Mouse (Mus musculus) stomach, postnatal 0 days (tissue): ENCODE results near the gene Dcbld1. TPM values are rescaled to one million over a fixed set of nuclear protein-coding genes. Genes with fewer than 3 reads are reported as not detected.

ENCODE experiments used
- ATAC-seq: fragments of 200-750 bp; cut with Nextera tagmentation; 2 replicates; pipeline ENCODE4 v1.8.0; 2017; ENCODE audit not compliant: low FRiP score, low TSS enrichment
- DNase-seq: peaks from one replicate; pipeline ENCODE4 v3.0.0-alpha.2; 2016; ENCODE audit warnings: low spot score
- H3K27ac ChIP-seq: fragments of 300-500 bp; sonication (generic); replicated peaks from 2 replicates; pipeline ENCODE4 v1.5.1; 2014; ENCODE audit warnings: mild to moderate bottlenecking, control low read depth
- H3K27me3 ChIP-seq: fragments of 300-500 bp; sonication (generic); 2 replicates; pipeline ENCODE4 v1.6.1; 2014; ENCODE audit warnings: low read length; ENCODE audit not compliant: control insufficient read depth, insufficient read depth
- H3K36me3 ChIP-seq: fragments of 300-500 bp; sonication (generic); 2 replicates; pipeline ENCODE4 v1.6.1; 2014; ENCODE audit warnings: low read length, mixed read lengths; ENCODE audit not compliant: control insufficient read depth, insufficient read depth
- H3K4me1 ChIP-seq: fragments of 300-500 bp; sonication (generic); replicated peaks from 2 replicates; pipeline ENCODE4 v1.6.1; 2014; ENCODE audit warnings: antibody characterized with exemption; ENCODE audit not compliant: control insufficient read depth, insufficient read depth
- H3K4me2 ChIP-seq: fragments of 300-500 bp; sonication (generic); replicated peaks from 2 replicates; pipeline ENCODE4 v1.6.1; 2014; ENCODE audit warnings: low read depth, mild to moderate bottlenecking, control low read depth, moderate library complexity
- H3K4me3 ChIP-seq: fragments of 300-500 bp; sonication (generic); 2 replicates; pipeline ENCODE4 v1.5.1; 2014; ENCODE audit warnings: low read depth, low read length, control low read depth
- H3K9ac ChIP-seq: fragments of 300-500 bp; sonication (generic); 2 replicates; pipeline ENCODE4 v1.6.1; 2014; ENCODE audit warnings: mild to moderate bottlenecking, low read length, control low read depth, mixed read lengths
- H3K9me3 ChIP-seq: fragments of 300-500 bp; sonication (generic); 2 replicates; pipeline ENCODE4 v1.6.1; 2016; ENCODE audit warnings: low read length; ENCODE audit not compliant: control insufficient read depth
- CTCF ChIP-seq: IDR thresholded peaks from 2 replicates; pipeline ENCODE4 v1.5.1; 2016; ENCODE audit warnings: antibody characterized with exemption, low read depth, mild to moderate bottlenecking, moderate library complexity
- EP300 ChIP-seq: optimal IDR thresholded peaks from 2 replicates; pipeline ENCODE3; 2016; ENCODE audit warnings: antibody characterized with exemption
- WGBS: fragments of 180-500 bp; shearing (Covaris S2); extraction: QIAGEN DNeasy Blood & Tissue Kit; methylation state at CpG from one replicate; pipeline ENCODE4 v1.1.7; 2014; 5-methylcytosine and 5-hydroxymethylcytosine counted together
- polyA plus RNA-seq: library from polyadenylated mRNA; unstranded; fragments of >200 nt; fragmentation: Nextera tagmentation; extraction: Ambion mirVana; gene quantifications from 2 replicates; pipeline ENCODE4 v1.2.1, GENCODE M21; 2015

Gene Dcbld1
- polyA plus RNA-seq, 1 experiment from 2014 or later: 16.6 TPM

- H3K9ac ChIP-seq: no peak overlapping the region
- ATAC-seq (no peak), DNase-seq (no peak)
- no peaks in the 10 kb centered on the region for H3K36me3 ChIP-seq
- no peaks in the 10 kb centered on the region for H3K27me3 ChIP-seq
- 72% methylated on average over 4 of the region's 4 CpGs for WGBS
- H3K27ac ChIP-seq: no peak overlapping the region
- no peaks in the 10 kb centered on the region for H3K4me1 ChIP-seq
- TF ChIP-seq EP300: no peak
- TF ChIP-seq CTCF: no peak
- H3K4me3 ChIP-seq: no peak overlapping the region
- no peak overlapping the region for H3K4me2 ChIP-seq
- H3K9me3 ChIP-seq: no peaks in the 10 kb centered on the region
These were observed 135.0 kb downstream of the Dcbld1 start for GRCm38 (mm10) chr10:52368376-52368775.

Other genes with a start within 250 kb of the Dcbld1 start
- gene Vgll2, start 211.1 kb upstream of the Dcbld1 start, polyA plus RNA-seq: 0.13 and 0.31 TPM in 2 replicates
- gene Ros1, start 38.4 kb upstream of the Dcbld1 start, polyA plus RNA-seq: 0.10 and 0.13 TPM in 2 replicates
- gene Gm26741, start 125.1 kb downstream of the Dcbld1 start, polyA plus RNA-seq: not detected in 2 replicates
- 11.9 and 12.0 TPM in 2 replicates for gene Gopc, start 148.5 kb downstream of the Dcbld1 start, polyA plus RNA-seq
- gene Nepn, start 155.4 kb downstream of the Dcbld1 start, polyA plus RNA-seq: 0.55 TPM in 1 of 2 replicates, not detected in the other
- gene Nus1, start 183.9 kb downstream of the Dcbld1 start, polyA plus RNA-seq: 10.1 and 10.4 TPM in 2 replicates